20 mouse cellular contexts compared by ENCODE assay signal in the genomic region with DNA sequence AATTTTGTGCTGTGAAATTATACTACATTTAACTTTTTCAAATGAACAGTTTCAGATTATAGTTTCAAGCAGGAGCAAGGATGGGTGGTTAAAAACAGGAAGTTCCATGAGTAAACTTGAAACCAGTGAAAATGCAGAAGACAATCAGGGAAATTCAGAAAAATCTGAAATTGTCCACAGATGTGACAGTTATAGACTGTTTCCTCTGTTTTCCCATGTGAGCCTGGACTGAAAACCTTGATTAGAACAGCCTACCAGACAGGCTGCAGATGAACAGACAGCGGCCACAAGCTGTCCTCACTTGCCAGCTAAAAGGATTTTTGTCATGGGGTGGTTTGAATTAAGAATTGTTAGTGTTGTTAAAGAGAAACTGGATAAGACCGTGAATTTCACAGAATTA.
A peak's percentile ranks its signal among the peaks of the same experiment; 100 is the strongest.
DNase-seq lines count a peak whose midpoint lies in the region; ATAC-seq lines count a peak whose summit lies in the region.
"Had no signal": no experiment of that assay in that cellular context is flagged by ENCODE, and none has a peak within 500 bp of the region (broad histone marks: within the 10 kb centered on the region; RNA-seq: fewer than 3 reads in every experiment).

No protein-coding gene starts in this region.

- H3K36me3 ChIP-seq in embryonic facial prominence, embryonic 13.5 days: no peaks in the 10 kb centered on the region
- H3K36me3 ChIP-seq: heart, embryonic 10.5 days; hindbrain, embryonic 10.5 days; limb, embryonic 12.5 days; midbrain, embryonic 12.5 days had no signal

- H3K27me3 ChIP-seq in embryonic facial prominence, embryonic 13.5 days: no peaks in the 10 kb centered on the region
- H3K27me3 ChIP-seq: limb, embryonic 12.5 days; midbrain, embryonic 12.5 days had no signal

- ATAC-seq in CD4-positive, CD25-positive, alpha-beta regulatory T cell, adult 4 months: peak; percentile 74
- ATAC-seq in embryonic facial prominence, embryonic 13.5 days (ENCODE audit: insufficient number of reproducible peaks, insufficient read depth, low FRiP score, low TSS enrichment, low read depth): peak; percentile 75; the same call in 1 of the 2 replicates
- peak; percentile 77 for ATAC-seq in monocyte, adult 5-6 weeks (replicated peaks; ENCODE audit: insufficient number of reproducible peaks, low FRiP score, low TSS enrichment, poor library complexity, severe bottlenecking)

- peak; percentile 8 to 9 for DNase-seq in heart, postnatal 10 days
- DNase-seq in heart, postnatal 36 days: no peak
- no peak for DNase-seq in gastrocnemius, adult 8-10 months (ENCODE audit: low spot score in 2 of 2)
- no peak for DNase-seq in gastrocnemius, postnatal 14 days
- DNase-seq in urinary bladder, adult 18-20 months (ENCODE audit: low spot score in 2 of 2): no peak
- DNase-seq: cerebellum, adult 2 months; embryo, embryonic 11 days; kidney, adult 11 months; kidney, postnatal 4 days; layer of hippocampus, postnatal 36 days; lung, embryonic 14.5 days; thymus, postnatal 36 days had no signal

- no peak overlapping the region for H3K9ac ChIP-seq in embryonic facial prominence, embryonic 13.5 days
- H3K9ac ChIP-seq: limb, embryonic 12.5 days; lung, embryonic 14.5 days; midbrain, embryonic 12.5 days had no signal

- 24% methylated on average over 2 of the region's 2 CpGs for WGBS in embryonic facial prominence, embryonic 13.5 days

- peak overlapping the region; percentile 74 for H3K27ac ChIP-seq in embryonic facial prominence, embryonic 13.5 days
- H3K27ac ChIP-seq: heart, embryonic 10.5 days; hindbrain, embryonic 10.5 days; limb, embryonic 12.5 days; midbrain, embryonic 12.5 days; stomach, postnatal 0 days had no signal

- no peak overlapping the region for H3K4me3 ChIP-seq in embryonic facial prominence, embryonic 13.5 days
- H3K4me3 ChIP-seq: heart, embryonic 10.5 days; hindbrain, embryonic 10.5 days; limb, embryonic 12.5 days; midbrain, embryonic 12.5 days had no signal

- peak overlapping the region; percentile 3; the same call in 1 of the 2 replicates for H3K4me2 ChIP-seq in embryonic facial prominence, embryonic 13.5 days
- H3K4me2 ChIP-seq: limb, embryonic 12.5 days; lung, embryonic 14.5 days; midbrain, embryonic 12.5 days had no signal

- 0 out of 2 replicates have a peak, but pooled peaks cover 10% of the 10 kb centered on the region for H3K4me1 ChIP-seq in embryonic facial prominence, embryonic 13.5 days
- H3K4me1 ChIP-seq: heart, embryonic 10.5 days; hindbrain, embryonic 10.5 days; midbrain, embryonic 12.5 days had no signal

- intact Hi-C loops in heart, postnatal 10 days (cut with DNase I): no loop called here
- intact Hi-C loops in heart, postnatal 36 days (cut with DNase I): no loop called here
- intact Hi-C loops in gastrocnemius, postnatal 14 days (cut with DNase I; ENCODE audit: low total_unique reads): no loop called here

- H3K9me3 ChIP-seq in embryonic facial prominence, embryonic 13.5 days: no peaks in the 10 kb centered on the region
- H3K9me3 ChIP-seq: heart, embryonic 10.5 days; hindbrain, embryonic 10.5 days; midbrain, embryonic 12.5 days had no signal

Comparison
In these comparisons a context has a peak if more than half of its experiments do, and no peak if none do; other contexts are left out.
1. DNase-seq: peak in heart, postnatal 10 days (2 of 2); none in heart, postnatal 36 days (0 of 2), gastrocnemius, adult 8-10 months (0 of 2), gastrocnemius, postnatal 14 days (single experiment) and urinary bladder, adult 18-20 months (0 of 2).
2. Peak in every context shown above with its lines, with median percentiles within 50 percentile points of each other: ATAC-seq.